Mouse (Mus musculus): Measurements from ENCODE around the gene Prkci.
A peak's percentile ranks its signal among the peaks of the same experiment; 100 is the strongest.

Gene Prkci

GRCm38 (mm10) chr3:30995283-30995898 lies at the start of gene Prkci:
TSS of gene Prkci (plus strand) at chr3:30995747.
- DNase-seq: peak; percentile 94

GRCm38 (mm10) chr3:30951652-30952051 lies 43.9 kb upstream of the Prkci start:
- DNase-seq: peak; percentile 41

- DNase-seq: no peak
Observed at GRCm38 (mm10) chr3:30952273-30953070, 43.1 kb upstream of the Prkci start.

GRCm38 (mm10) chr3:30956327-30956726 lies 39.2 kb upstream of the Prkci start:
- no peak for DNase-seq

GRCm38 (mm10) chr3:30958709-30959108 lies 36.8 kb upstream of the Prkci start:
- no peak for DNase-seq

GRCm38 (mm10) chr3:30959868-30960831 lies 35.4 kb upstream of the Prkci start:
- DNase-seq: no peak

- no peak for DNase-seq
Observed at GRCm38 (mm10) chr3:30963100-30963499, 32.4 kb upstream of the Prkci start.

DNA sequence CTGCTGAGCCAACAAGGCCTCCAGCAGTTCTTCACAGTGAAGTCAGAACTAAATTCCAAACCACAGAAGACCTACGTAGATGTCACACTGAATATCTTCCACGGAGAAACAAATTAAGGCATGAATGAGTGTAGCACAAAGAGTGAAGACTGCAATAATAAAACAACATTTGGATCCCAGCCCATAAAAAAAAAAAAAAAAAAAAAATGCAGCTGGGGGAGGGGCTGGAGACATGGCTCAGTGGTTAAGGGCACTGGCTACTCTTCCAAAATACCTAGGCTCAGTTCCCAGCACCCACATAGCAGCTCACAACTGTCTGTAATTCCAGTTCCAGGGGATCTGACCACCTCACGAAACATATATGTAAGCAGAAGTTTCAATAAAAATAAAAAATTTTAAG lies 31.3 kb upstream of the Prkci start:
- no peak for DNase-seq

DNA sequence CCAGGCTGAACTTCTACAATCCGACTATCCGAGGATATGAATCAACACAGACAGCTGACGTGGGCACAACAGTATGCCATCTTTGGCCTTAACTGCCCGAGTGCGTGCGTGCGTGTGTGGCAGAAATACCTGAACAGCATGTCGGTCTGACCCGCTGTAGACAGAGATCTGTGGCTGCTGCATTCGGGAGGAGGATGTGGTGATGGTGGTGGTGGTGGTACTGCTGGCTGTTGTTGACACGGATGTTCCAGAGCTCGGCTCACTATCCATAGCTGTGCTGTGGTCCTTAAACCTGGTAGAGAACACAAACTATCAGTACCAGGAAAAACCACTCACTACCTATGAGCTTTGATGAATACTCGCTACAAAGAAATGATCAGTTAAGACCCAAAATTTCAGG lies 29.9 kb upstream of the Prkci start:
- DNase-seq: no peak

- peak; percentile 57 for DNase-seq
Observed at GRCm38 (mm10) chr3:30968531-30969092, 26.9 kb upstream of the Prkci start.

GRCm38 (mm10) chr3:30969104-30969581 lies 26.4 kb upstream of the Prkci start, which contains the start of gene Phc3:
TSS of gene Phc3 (minus strand) at chr3:30969415.
- peak; percentile 95 for DNase-seq

DNA sequence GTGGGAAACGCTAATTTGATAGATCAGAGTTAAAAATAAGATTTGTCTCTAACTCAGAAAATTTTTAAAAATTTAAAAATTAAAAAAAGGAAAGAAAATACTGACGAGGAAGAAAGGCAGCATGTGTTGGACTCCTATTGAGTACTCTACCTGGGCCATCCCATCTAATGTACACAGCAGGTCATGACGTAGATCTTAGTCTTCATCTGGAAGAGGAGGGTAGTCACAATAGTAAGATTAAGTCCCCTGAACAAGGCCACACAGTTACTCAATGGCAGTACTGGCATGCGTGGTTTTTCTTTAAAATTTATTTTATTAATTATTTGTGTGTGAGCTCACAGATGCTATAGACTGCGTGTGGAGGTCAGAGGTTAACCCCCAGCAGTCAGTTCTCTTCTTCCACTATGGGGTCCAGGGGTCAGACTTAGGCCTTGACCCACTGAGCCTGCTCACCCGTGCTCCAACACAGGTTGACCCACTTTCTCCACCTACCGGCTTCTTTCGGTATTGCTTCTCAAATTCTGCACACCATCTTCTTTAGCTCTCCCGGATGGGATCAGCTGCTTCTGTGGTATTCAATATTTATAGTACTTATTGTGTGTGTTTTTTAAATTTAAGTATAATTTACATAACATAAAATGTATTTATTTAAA lies 20.3 kb upstream of the Prkci start:
- peak; percentile 85 for DNase-seq

DNA sequence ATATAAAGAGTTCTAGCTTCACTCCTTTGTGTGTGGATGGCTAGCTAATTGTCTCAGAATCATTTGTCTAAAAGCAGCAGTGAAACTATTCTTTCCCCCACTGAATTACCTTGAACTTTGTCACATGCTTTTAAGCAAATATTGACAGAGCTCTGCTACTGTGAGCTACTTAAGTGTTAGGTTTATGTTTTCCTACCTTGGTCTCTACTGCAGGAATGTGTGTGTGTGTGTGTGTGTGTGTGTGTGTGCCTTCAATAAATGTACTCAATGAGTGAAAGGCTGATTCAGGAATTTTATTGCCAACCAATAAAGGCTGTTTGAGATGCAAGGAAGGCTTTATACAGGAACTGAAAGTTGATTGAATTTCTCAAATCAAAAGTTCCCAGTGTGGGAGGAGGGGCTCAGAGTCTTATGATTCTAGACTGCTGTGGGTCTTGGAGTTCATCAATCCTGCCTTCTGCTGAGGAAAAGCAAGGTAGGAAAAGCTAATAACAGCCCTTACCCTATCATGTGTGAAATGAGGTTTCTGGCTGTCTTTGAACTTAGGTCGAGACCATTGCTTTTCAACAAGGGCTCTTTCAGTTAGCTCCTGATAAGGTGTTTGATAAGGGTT lies 18.4 kb upstream of the Prkci start:
- peak; percentile 15 for DNase-seq

- DNase-seq: no peak
Observed at GRCm38 (mm10) chr3:30981616-30982380, 13.7 kb upstream of the Prkci start.

GRCm38 (mm10) chr3:30982924-30983536 lies 12.5 kb upstream of the Prkci start:
- DNase-seq: no peak

- peak; percentile 21 for DNase-seq
Observed at GRCm38 (mm10) chr3:30987396-30988318, 7.9 kb upstream of the Prkci start.

DNA sequence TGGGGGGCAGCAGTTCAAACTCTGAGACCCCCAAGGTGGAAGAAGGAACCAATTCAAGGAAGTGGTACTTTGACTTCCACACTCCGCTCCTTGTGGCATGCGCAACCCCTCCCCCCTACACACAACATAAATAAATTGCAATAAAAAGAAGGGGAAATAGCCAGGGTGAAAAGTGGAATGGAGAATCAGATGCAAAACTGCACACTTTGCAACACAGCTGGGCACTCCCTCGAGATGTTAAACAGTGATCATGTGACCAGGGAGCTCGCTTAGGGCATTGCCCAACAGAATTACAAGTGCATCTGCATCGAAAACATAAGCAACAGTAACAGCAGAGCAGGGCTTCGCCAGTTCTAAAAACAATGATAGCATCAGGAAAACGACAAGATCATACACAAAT lies 3.4 kb upstream of the Prkci start:
- DNase-seq: no peak

DNA sequence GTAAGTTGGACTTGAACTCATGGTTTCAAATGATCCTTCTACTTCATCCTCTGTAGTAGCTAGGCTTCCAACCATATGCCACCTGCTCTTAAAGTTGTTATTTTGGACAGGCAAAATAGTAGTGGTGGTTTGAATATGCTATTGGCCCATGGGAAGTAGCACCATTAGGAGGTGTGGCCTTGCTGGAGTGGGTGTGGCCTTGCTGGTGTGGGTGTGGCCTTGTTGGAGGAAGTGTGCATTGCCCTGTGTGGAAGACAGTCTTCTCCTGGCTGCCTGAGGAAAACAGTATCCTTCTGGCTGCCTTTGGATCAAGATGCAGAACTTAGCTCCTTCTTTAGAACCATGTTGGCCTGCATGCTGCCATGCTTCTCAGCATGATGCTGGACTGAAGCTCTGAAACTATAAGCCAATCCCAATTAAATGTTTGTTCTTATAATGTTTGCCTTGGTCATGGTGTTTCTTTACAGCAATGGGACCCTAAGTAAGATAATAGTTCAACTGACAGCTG lies 2.4 kb upstream of the Prkci start:
- DNase-seq: no peak

- DNase-seq: no peak
Observed at GRCm38 (mm10) chr3:30994859-30995258, 688 bp upstream of the Prkci start.
